Mouse (Mus musculus) embryonic facial prominence, embryonic 14.5 days (tissue): Measurements from ENCODE around the gene Hsd11b2. TPM values are rescaled to one million over a fixed set of nuclear protein-coding genes. Genes with fewer than 3 reads are reported as not detected.
A peak's percentile ranks its signal among the peaks of the same experiment; 100 is the strongest.

Source experiments
- ATAC-seq: fragments of 200-750 bp; cut with Nextera tagmentation; 2 replicates; pipeline ENCODE4 v1.8.0; 2017; ENCODE audit warnings: low read depth, moderate number of reproducible peaks, moderate TSS enrichment
- DNase-seq: peaks from one replicate; pipeline ENCODE4 v3.0.0-alpha.2; 2015; ENCODE audit warnings: low spot score
- H3K27ac ChIP-seq: fragments of 300-500 bp; sonication (generic); replicated peaks from 2 replicates; pipeline ENCODE4 v1.5.1; 2014; ENCODE audit warnings: low read depth, mild to moderate bottlenecking, low read length, moderate library complexity
- H3K27me3 ChIP-seq: fragments of 300-500 bp; sonication (generic); replicated peaks from 2 replicates; pipeline ENCODE4 v1.6.1; 2014; ENCODE audit warnings: low read length; ENCODE audit not compliant: control insufficient read depth, insufficient read depth
- H3K36me3 ChIP-seq: fragments of 300-500 bp; sonication (generic); 2 replicates; pipeline ENCODE4 v1.6.1; 2014; ENCODE audit warnings: low read length, mixed read lengths; ENCODE audit not compliant: control insufficient read depth, insufficient read depth
- H3K4me1 ChIP-seq: fragments of 300-500 bp; sonication (generic); 2 replicates; pipeline ENCODE4 v1.6.1; 2014; ENCODE audit warnings: antibody characterized with exemption, low read length; ENCODE audit not compliant: control insufficient read depth, insufficient read depth
- H3K4me2 ChIP-seq: fragments of 300-500 bp; sonication (generic); 2 replicates; pipeline ENCODE4 v1.6.1; 2014; ENCODE audit warnings: low read depth, mild to moderate bottlenecking, low read length, moderate library complexity, mixed read lengths
- H3K4me3 ChIP-seq: fragments of 300-500 bp; sonication (generic); 2 replicates; pipeline ENCODE4 v1.5.1; 2014; ENCODE audit warnings: low read depth, mild to moderate bottlenecking, low read length
- H3K9ac ChIP-seq: fragments of 300-500 bp; sonication (generic); 2 replicates; pipeline ENCODE4 v1.6.1; 2014; ENCODE audit warnings: low read depth, mild to moderate bottlenecking, low read length, moderate library complexity, mixed read lengths
- H3K9me3 ChIP-seq: fragments of 300-500 bp; sonication (generic); 2 replicates; pipeline ENCODE4 v1.6.1; 2016; ENCODE audit warnings: low read length; ENCODE audit not compliant: control insufficient read depth
- WGBS: fragments of 180-500 bp; shearing (Covaris S2); extraction: QIAGEN DNeasy Blood & Tissue Kit; methylation state at CpG from one replicate; pipeline ENCODE4 v1.1.7; 2014; 5-methylcytosine and 5-hydroxymethylcytosine counted together
- polyA plus RNA-seq: library from polyadenylated mRNA; unstranded; fragments of >200 nt; fragmentation: Nextera tagmentation; extraction: Ambion mirVana; gene quantifications from 2 replicates; pipeline ENCODE4 v1.2.1, GENCODE M21; 2014

Gene Hsd11b2
- polyA plus RNA-seq, 1 experiment from 2014 or later, result 1.1 TPM

DNA sequence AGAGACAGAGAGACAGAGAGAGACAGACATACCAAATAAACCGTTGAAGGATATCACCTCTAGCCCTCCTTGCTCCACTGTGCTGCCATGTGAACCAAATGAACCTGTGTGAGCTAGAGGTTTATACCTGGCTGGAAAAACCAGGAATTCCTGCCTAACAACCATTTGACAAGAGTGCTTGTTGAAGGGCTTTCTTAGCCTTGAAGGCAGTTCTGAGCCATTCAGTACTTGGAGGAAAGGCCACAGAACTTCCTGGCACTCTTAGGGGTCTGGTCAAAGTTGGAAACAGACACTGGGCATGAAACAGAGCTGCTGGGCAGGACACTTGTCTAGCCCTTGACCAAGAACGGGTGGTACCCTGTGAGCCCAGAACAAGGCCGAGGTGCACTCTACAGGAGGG is 24.0 kb upstream of the Hsd11b2 start:
- Histone ChIP-seq H3K27ac (no peak overlapping the region), H3K4me3 (no peak overlapping the region), H3K4me2 (no peak overlapping the region), H3K9ac (no peak overlapping the region), H3K27me3 (no peaks in the 10 kb centered on the region), H3K36me3 (no peaks in the 10 kb centered on the region), H3K4me1 (peaks cover 18% of the 10 kb centered on the region), H3K9me3 (no peaks in the 10 kb centered on the region)
- WGBS, result 76% methylated on average over 3 of the region's 3 CpGs
- DNase-seq (peak; percentile 51), ATAC-seq (no peak)

DNA sequence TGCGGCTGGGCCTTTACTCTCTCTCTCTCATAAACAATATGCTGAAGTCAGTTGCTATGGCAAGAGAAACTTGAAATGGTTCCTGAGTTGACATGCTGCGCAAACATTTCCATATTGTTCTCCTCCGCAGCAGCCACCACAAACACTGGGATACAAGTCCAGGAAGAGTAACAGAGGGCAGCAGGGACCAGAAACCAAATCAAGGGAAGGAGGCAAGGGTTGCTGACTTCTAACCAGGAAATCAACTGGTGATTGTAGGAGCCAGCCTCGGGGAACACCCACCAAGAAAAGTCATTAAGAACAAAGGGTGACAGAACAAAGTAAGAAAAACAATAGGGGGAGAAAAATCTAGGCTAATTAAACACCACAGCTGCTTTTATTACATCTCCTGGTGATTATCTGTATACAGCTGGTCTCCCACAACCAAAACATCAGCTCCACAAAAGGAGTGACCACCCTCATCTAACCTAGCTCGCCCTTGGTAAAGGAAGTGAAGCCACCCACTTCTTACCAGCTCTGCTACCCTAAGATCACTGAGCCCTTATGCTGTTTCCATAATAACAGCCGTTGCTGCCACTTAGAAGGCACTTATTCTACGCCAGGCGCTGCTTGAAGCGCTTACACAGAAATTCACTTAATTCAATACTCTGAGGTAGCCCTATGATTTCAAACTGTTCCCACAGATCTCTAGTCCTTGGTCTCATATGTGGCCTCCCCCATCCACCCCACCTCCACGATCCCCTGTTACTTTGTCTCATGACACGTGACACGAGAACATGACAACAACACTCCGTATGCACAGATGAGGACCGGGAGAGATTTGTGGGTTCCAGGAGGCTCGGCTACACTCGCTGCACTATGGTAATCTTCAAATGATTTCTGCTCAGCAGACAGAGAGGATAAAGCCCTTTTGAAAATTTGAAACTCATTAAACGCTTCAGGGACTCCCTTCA is 22.9 kb upstream of the Hsd11b2 start:
- Histone ChIP-seq H3K9me3 (no peaks in the 10 kb centered on the region), H3K4me3 (peak overlapping the region; percentile 75), H3K4me2 (peak overlapping the region; percentile 83), H3K36me3 (no peaks in the 10 kb centered on the region), H3K4me1 (peaks cover 18% of the 10 kb centered on the region), H3K27ac (peak overlapping the region; percentile 86), H3K9ac (peak overlapping the region; percentile 89), H3K27me3 (no peaks in the 10 kb centered on the region)
- DNase-seq (no peak), ATAC-seq (no peak)
- WGBS, result 38% methylated on average over 17 of the region's 17 CpGs

- Histone ChIP-seq H3K4me2 (peak within 1 kb of the TSS; percentile 83), H3K27me3 (no peaks in the 10 kb centered on the region), H3K4me1 (peaks cover 18% of the 10 kb centered on the region), H3K27ac (peak within 1 kb of the TSS; percentile 86), H3K36me3 (no peaks in the 10 kb centered on the region), H3K4me3 (peak within 1 kb of the TSS; percentile 75), H3K9ac (peak within 1 kb of the TSS; percentile 89), H3K9me3 (no peaks in the 10 kb centered on the region)
- peak; percentile 88 for DNase-seq
- WGBS, result under 1% methylated on average over 43 of the region's 68 CpGs
- ATAC-seq, result peak; percentile 93
Observed at GRCm38 (mm10) chr8:105496439-105497180, 21.9 kb upstream of the Hsd11b2 start, which contains the start of gene Zdhhc1. TSS of gene Zdhhc1 (minus strand) at chr8:105496902.

- Histone ChIP-seq H3K9ac (no peak overlapping the region), H3K4me2 (no peak overlapping the region)
Observed at GRCm38 (mm10) chr8:105499787-105500186, 18.8 kb upstream of the Hsd11b2 start.

DNA sequence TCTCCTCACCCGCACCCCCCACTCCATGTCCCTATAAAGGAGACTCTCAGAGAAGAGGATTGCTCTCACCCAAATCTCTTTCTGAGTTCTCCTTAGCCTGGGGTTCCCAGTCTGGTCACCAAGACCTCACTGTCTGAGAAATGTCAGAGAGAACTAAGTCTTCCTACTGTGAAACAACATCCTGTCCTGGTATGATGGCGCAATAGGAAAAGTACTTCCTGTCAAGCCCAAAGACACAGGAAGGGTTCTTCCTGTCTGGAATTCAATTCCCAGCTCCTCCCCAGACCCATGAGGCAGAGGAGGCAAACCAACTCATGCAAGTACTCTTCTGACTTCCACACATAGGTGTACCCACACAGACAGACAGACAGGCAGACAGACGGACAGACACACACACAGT is 13.9 kb upstream of the Hsd11b2 start:
- Histone ChIP-seq H3K4me3 (no peak overlapping the region), H3K36me3 (no peaks in the 10 kb centered on the region), H3K4me1 (0 out of 2 replicates have a peak, but pooled peaks cover 5% of the 10 kb centered on the region), H3K27ac (no peak overlapping the region), H3K9me3 (no peaks in the 10 kb centered on the region), H3K27me3 (no peaks in the 10 kb centered on the region), H3K9ac (no peak overlapping the region), H3K4me2 (no peak overlapping the region)
- DNase-seq, result no peak
- ATAC-seq, result no peak
- WGBS, result 90% methylated on average over 3 of the region's 3 CpGs

More at GRCm38 (mm10) chr8:105499787-105500186, 18.8 kb upstream of the Hsd11b2 start:
- Histone ChIP-seq H3K27me3 (no peaks in the 10 kb centered on the region), H3K36me3 (no peaks in the 10 kb centered on the region), H3K4me3 (no peak overlapping the region), H3K4me1 (peaks cover 13% of the 10 kb centered on the region), H3K27ac (no peak overlapping the region), H3K9me3 (no peaks in the 10 kb centered on the region)
- WGBS, result 63% methylated on average over 12 of the region's 12 CpGs
- no peak for DNase-seq
- no peak for ATAC-seq

DNA sequence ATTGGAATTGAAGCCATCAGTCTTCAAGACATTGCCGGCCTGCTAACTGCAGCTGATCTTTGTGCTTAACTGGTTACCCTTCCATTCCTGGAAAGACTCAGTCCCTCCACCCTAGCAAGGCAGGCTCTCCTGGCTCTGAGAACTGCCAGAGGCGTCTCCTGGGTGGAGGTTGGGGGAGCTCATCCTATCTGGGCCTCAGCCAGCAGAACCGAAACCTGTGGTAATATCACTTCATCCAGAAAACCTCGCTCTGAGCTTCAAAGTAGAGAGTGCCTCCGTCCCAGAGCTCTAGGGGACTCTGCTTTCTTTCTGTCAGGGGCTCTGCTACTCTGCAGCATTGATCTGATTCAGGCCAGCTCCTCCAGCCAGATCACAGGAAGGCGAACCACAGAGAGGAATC is 11.6 kb upstream of the Hsd11b2 start:
- H3K36me3 ChIP-seq, result no peaks in the 10 kb centered on the region
- H3K9ac ChIP-seq, result no peak overlapping the region
- no peak overlapping the region for H3K4me2 ChIP-seq
- no peak overlapping the region for H3K4me3 ChIP-seq
- 70% methylated on average over 6 of the region's 6 CpGs for WGBS
- ATAC-seq (no peak), DNase-seq (no peak)
- no peaks in the 10 kb centered on the region for H3K9me3 ChIP-seq
- no peak overlapping the region for H3K27ac ChIP-seq
- H3K4me1 ChIP-seq, result peaks cover 16% of the 10 kb centered on the region
- H3K27me3 ChIP-seq, result no peaks in the 10 kb centered on the region

GRCm38 (mm10) chr8:105508758-105509157 is 9.8 kb upstream of the Hsd11b2 start:
- peak; percentile 42 for DNase-seq
- 40% methylated on average over 1 of the region's 2 CpGs for WGBS
- H3K27ac ChIP-seq, result peak overlapping the region; percentile 52; the same call in 1 of the 2 replicates
- H3K9ac ChIP-seq, result no peak overlapping the region; the same call in 1 of the 2 replicates
- H3K4me2 ChIP-seq, result no peak overlapping the region
- H3K27me3 ChIP-seq, result no peaks in the 10 kb centered on the region
- no peaks in the 10 kb centered on the region for H3K36me3 ChIP-seq
- peak; percentile 75 for ATAC-seq
- H3K9me3 ChIP-seq, result no peaks in the 10 kb centered on the region
- no peak overlapping the region for H3K4me3 ChIP-seq
- peaks cover 16% of the 10 kb centered on the region for H3K4me1 ChIP-seq

DNA sequence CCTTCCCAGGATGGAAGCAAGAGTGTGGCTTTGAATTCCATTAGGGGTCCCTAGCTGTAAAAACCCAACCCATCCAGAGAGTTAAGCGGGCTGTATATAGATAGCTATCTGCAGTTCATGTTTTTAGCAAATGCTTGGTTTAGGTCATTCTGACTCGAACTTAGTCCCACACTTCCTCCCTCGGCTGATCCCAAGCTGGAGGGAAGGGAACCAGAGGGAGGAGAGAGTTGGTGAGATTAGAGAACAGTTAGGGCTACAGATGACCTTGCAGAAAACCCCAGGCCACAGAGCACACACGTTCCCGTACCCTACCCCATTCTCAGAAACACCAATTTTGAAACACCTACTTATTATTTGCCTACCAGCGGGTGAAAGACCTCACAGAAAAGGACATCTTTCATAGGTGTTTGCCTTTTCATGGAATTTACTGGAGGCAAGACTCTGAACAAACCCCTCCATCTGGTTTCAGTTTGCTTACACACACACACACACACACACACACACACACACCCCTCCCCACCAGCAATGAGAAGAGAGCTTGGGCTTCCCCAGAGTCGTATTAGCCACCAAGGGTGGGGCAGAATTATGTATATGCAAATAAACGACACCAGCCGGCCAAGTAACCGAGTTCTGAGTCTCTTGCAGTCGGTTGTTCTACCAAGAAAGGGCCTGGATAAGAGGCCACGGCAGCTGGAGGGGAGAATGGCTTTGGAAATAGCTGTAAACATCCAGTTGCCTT is 8.4 kb upstream of the Hsd11b2 start:
- DNase-seq (peak; percentile 65), ATAC-seq (no peak)
- 25% methylated on average over 12 of the region's 12 CpGs for WGBS

More for the DNA sequence above, 8.4 kb upstream of the Hsd11b2 start:
- H3K4me2 ChIP-seq, result peak overlapping the region; percentile 13; the same call in 1 of the 2 replicates
- 0 out of 2 replicates have a peak overlapping the region, but pooled peaks have one; percentile 1 for H3K9ac ChIP-seq
- H3K4me1 ChIP-seq, result peaks cover 16% of the 10 kb centered on the region
- no peaks in the 10 kb centered on the region for H3K36me3 ChIP-seq
- H3K4me3 ChIP-seq, result no peak overlapping the region
- H3K27me3 ChIP-seq, result no peaks in the 10 kb centered on the region
- no peaks in the 10 kb centered on the region for H3K9me3 ChIP-seq
- H3K27ac ChIP-seq, result 0 out of 2 replicates have a peak overlapping the region, but pooled peaks have one; percentile 13
